Mouse (Mus musculus): Measurements from ENCODE around the gene Gstt1. TPM values are rescaled to one million over a fixed set of nuclear protein-coding genes. Genes with fewer than 3 reads are reported as not detected.

The Gstt1 gene
- polyA plus RNA-seq, 1 experiment from 2014 or later, result 19.7 TPM

DNA sequence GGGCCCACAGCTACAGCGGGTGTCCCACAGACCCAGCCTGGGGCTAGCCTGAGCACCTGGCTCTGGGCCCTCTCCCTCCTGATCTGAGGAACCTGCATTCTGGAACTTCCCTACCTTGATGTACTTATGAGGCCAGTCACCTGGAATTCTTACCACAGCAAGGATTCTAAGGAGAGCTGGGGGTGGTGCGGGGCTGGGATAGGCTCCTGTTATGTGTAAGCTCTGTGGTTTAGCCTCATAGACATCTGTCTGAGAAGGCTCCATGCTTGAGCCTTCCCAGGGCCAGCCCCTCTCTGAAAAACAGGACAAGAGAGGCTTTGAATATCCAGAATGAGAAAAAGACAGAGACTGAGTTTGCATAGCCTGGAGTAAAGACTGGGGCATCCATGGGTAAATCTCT lies 24.1 kb upstream of the Gstt1 start, which contains the start of gene Gstt4:
TSS of gene Gstt4 (minus strand) at position 101 of the 400 bp plus-strand sequence.
- Histone ChIP-seq H3K4me1 (ENCODE audit: insufficient read depth, low read length) (no peaks in the 10 kb centered on the region), H3K4me3 (ENCODE audit: low read length) (no peak within 1 kb of the TSS), H3K9me3 (ENCODE audit: low read length) (no peaks in the 10 kb centered on the region), H3K9ac (replicated peaks; ENCODE audit: low read length) (no peak within 1 kb of the TSS), H3K36me3 (ENCODE audit: insufficient read depth, low read length) (no peaks in the 10 kb centered on the region), H3K27me3 (ENCODE audit: insufficient read depth, low read length) (no peaks in the 10 kb centered on the region), H3K27ac (ENCODE audit: low read length) (no peak within 1 kb of the TSS), H3K4me2 (replicated peaks; ENCODE audit: low read depth, low read length) (no peak within 1 kb of the TSS)
- 89% methylated on average over 2 of the region's 2 CpGs for WGBS
- no peak for ATAC-seq (ENCODE audit: low FRiP score, low TSS enrichment)

DNA sequence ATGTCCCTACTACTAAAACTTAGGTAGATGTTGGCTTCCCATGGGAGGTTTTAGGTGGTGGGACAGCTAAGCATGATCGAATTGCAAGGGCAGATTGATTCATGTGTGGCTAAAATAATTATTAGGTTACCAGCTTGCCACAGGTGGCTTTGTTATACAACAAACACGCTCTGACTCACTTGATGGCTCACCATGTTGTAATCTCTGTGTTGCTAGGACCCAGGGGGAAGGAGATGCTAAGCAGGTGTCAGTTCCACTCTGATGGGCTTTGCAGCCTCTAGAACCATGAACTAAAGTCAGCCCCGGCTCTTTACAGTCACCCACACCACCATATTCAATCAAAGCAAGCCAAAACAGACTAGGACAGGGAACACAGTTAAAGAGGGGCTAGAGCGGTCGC lies 21.5 kb upstream of the Gstt1 start:
- Histone ChIP-seq H3K27ac (ENCODE audit: low read length) (no peak overlapping the region), H3K4me3 (ENCODE audit: low read length) (no peak overlapping the region), H3K4me2 (replicated peaks; ENCODE audit: low read depth, low read length) (no peak overlapping the region), H3K4me1 (ENCODE audit: insufficient read depth, low read length) (no peaks in the 10 kb centered on the region), H3K9ac (replicated peaks; ENCODE audit: low read length) (no peak overlapping the region), H3K36me3 (ENCODE audit: insufficient read depth, low read length) (no peaks in the 10 kb centered on the region), H3K9me3 (ENCODE audit: low read length) (no peaks in the 10 kb centered on the region), H3K27me3 (ENCODE audit: insufficient read depth, low read length) (no peaks in the 10 kb centered on the region)
- ATAC-seq (ENCODE audit: low FRiP score, low TSS enrichment), result no peak
- WGBS, result 76% methylated on average over 5 of the region's 5 CpGs

DNA sequence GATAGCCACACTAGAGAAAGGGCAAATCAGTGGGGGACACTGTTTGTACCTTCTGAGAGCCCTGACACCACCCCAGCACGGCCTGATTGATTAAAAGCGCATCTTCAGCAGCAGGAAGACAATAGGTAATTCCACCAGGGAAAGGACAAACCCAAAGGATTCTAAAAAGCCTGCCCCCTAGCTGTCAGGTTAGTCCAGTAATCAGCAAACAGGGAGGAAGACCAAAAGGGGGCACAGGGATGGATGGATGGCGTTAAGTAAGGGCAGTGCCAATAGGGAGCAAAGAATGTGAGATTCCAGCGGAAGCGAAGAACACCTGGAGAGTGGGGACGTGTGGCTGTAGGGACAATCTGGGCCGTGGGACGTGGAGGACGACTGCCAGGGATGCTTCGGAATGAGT lies 20.3 kb upstream of the Gstt1 start:
- no peaks in the 10 kb centered on the region for H3K9me3 ChIP-seq (ENCODE audit: low read length)
- no peaks in the 10 kb centered on the region for H3K27me3 ChIP-seq (ENCODE audit: insufficient read depth, low read length)
- H3K27ac ChIP-seq (ENCODE audit: low read length), result no peak overlapping the region
- no peak for ATAC-seq (ENCODE audit: low FRiP score, low TSS enrichment)
- H3K4me2 ChIP-seq (replicated peaks; ENCODE audit: low read depth, low read length), result no peak overlapping the region
- no peak overlapping the region for H3K4me3 ChIP-seq (ENCODE audit: low read length)
- 62% methylated on average over 10 of the region's 10 CpGs for WGBS
- H3K4me1 ChIP-seq (ENCODE audit: insufficient read depth, low read length), result no peaks in the 10 kb centered on the region
- H3K36me3 ChIP-seq (ENCODE audit: insufficient read depth, low read length), result no peaks in the 10 kb centered on the region
- H3K9ac ChIP-seq (replicated peaks; ENCODE audit: low read length), result no peak overlapping the region

- no peak overlapping the region for H3K27ac ChIP-seq (ENCODE audit: low read length)
- no peaks in the 10 kb centered on the region for H3K4me1 ChIP-seq (ENCODE audit: insufficient read depth, low read length)
- no peak overlapping the region for H3K4me3 ChIP-seq (ENCODE audit: low read length)
- H3K9ac ChIP-seq (replicated peaks; ENCODE audit: low read length), result no peak overlapping the region
- H3K9me3 ChIP-seq (ENCODE audit: low read length), result no peaks in the 10 kb centered on the region
- no peaks in the 10 kb centered on the region; the same call in 1 of the 2 replicates for H3K27me3 ChIP-seq (ENCODE audit: insufficient read depth, low read length)
- no peak for ATAC-seq (ENCODE audit: low FRiP score, low TSS enrichment)
- H3K4me2 ChIP-seq (replicated peaks; ENCODE audit: low read depth, low read length), result no peak overlapping the region
- WGBS, result 77% methylated on average over 2 of the region's 2 CpGs
- H3K36me3 ChIP-seq (ENCODE audit: insufficient read depth, low read length), result no peaks in the 10 kb centered on the region
These were observed 5.8 kb upstream of the Gstt1 start for GRCm38 (mm10) chr10:75804217-75804616.

- Histone ChIP-seq H3K36me3 (ENCODE audit: insufficient read depth, low read length) (no peaks in the 10 kb centered on the region), H3K9me3 (ENCODE audit: low read length) (no peaks in the 10 kb centered on the region), H3K9ac (replicated peaks; ENCODE audit: low read length) (peak overlapping the region; percentile 69), H3K4me1 (ENCODE audit: insufficient read depth, low read length) (peaks cover 25% of the 10 kb centered on the region), H3K4me2 (replicated peaks; ENCODE audit: low read depth, low read length) (peak overlapping the region; percentile 91), H3K27ac (ENCODE audit: low read length) (peak overlapping the region; percentile 61; the same call in 1 of the 2 replicates), H3K27me3 (ENCODE audit: insufficient read depth, low read length) (no peaks in the 10 kb centered on the region; the same call in 1 of the 2 replicates), H3K4me3 (ENCODE audit: low read length) (peak overlapping the region; percentile 53)
- ATAC-seq (ENCODE audit: low FRiP score, low TSS enrichment), result peak; percentile 59
- 3% methylated on average over 12 of the region's 12 CpGs for WGBS
These were observed 687 bp downstream of the Gstt1 start for GRCm38 (mm10) chr10:75797619-75798175.

GRCm38 (mm10) chr10:75796731-75797516 lies 1.5 kb downstream of the Gstt1 start:
- WGBS, result 50% methylated on average over 11 of the region's 11 CpGs
- no peak overlapping the region for H3K27ac ChIP-seq (ENCODE audit: low read length)
- ATAC-seq (ENCODE audit: low FRiP score, low TSS enrichment), result 0 out of 2 replicates have a peak, but pooled peaks have one; percentile 2
- H3K9ac ChIP-seq (replicated peaks; ENCODE audit: low read length), result peak overlapping the region; percentile 69; the same call in 1 of the 2 replicates
- H3K4me2 ChIP-seq (replicated peaks; ENCODE audit: low read depth, low read length), result peak overlapping the region; percentile 91
- peaks cover 25% of the 10 kb centered on the region for H3K4me1 ChIP-seq (ENCODE audit: insufficient read depth, low read length)
- H3K36me3 ChIP-seq (ENCODE audit: insufficient read depth, low read length), result no peaks in the 10 kb centered on the region
- no peaks in the 10 kb centered on the region for H3K9me3 ChIP-seq (ENCODE audit: low read length)
- no peaks in the 10 kb centered on the region; the same call in 1 of the 2 replicates for H3K27me3 ChIP-seq (ENCODE audit: insufficient read depth, low read length)
- peak overlapping the region; percentile 53 for H3K4me3 ChIP-seq (ENCODE audit: low read length)

DNA sequence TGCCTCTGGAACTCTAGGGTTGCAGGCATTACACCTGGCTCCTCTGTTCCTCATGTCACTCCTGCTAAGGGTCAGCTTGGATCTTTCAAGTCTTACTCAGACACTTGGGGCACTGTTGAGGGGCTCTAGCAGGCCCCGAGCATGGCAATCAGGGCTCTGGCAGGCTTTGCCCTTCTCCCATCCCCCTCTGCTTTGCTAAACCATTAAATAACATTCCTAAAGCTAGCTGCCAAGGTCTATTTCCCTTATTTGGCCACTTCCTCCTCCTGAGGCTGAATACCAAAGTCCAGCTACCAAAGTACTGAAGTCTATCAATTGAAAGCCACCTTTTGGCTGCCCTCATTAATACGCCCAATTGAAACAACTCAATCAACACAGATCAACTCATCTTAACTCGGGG lies 3.5 kb downstream of the Gstt1 start:
- Histone ChIP-seq H3K27ac (ENCODE audit: low read length) (peak overlapping the region; percentile 68), H3K4me1 (ENCODE audit: insufficient read depth, low read length) (peaks cover 25% of the 10 kb centered on the region), H3K9ac (replicated peaks; ENCODE audit: low read length) (no peak overlapping the region; the same call in 1 of the 2 replicates), H3K4me3 (ENCODE audit: low read length) (no peak overlapping the region), H3K9me3 (ENCODE audit: low read length) (no peaks in the 10 kb centered on the region), H3K36me3 (ENCODE audit: insufficient read depth, low read length) (no peaks in the 10 kb centered on the region), H3K27me3 (ENCODE audit: insufficient read depth, low read length) (no peaks in the 10 kb centered on the region), H3K4me2 (replicated peaks; ENCODE audit: low read depth, low read length) (no peak overlapping the region)
- ATAC-seq (ENCODE audit: low FRiP score, low TSS enrichment), result peak; percentile 58; the same call in 1 of the 2 replicates
- WGBS, result 26% methylated on average over 3 of the region's 3 CpGs

DNA sequence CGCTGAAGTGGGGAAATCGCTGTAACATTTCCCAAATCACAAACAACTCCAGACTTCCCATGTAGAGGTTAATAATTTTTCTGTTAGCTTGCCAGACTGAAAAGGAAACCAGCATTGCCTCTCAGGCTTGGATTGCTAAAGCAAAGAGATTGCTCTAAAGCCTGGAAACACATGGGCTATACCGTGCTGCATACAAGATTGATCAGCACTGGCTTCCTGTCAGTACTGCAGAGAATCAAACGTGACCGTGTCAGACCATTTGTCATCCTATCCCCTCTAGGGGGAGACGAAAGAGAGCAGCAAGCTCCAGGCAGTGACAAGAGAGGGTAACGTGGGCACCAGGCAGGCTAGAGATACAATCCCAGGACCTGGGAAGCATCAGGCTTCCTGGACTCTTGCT lies 7.6 kb downstream of the Gstt1 start:
- no peak overlapping the region for H3K4me2 ChIP-seq (replicated peaks; ENCODE audit: low read depth, low read length)
- H3K4me1 ChIP-seq (ENCODE audit: insufficient read depth, low read length), result peaks cover 12% of the 10 kb centered on the region
- no peaks in the 10 kb centered on the region for H3K36me3 ChIP-seq (ENCODE audit: insufficient read depth, low read length)
- H3K4me3 ChIP-seq (ENCODE audit: low read length), result no peak overlapping the region
- H3K9me3 ChIP-seq (ENCODE audit: low read length), result no peaks in the 10 kb centered on the region
- H3K27ac ChIP-seq (ENCODE audit: low read length), result no peak overlapping the region
- WGBS, result 18% methylated on average over 7 of the region's 7 CpGs
- ATAC-seq (ENCODE audit: low FRiP score, low TSS enrichment), result no peak
- no peaks in the 10 kb centered on the region for H3K27me3 ChIP-seq (ENCODE audit: insufficient read depth, low read length)
- H3K9ac ChIP-seq (replicated peaks; ENCODE audit: low read length), result no peak overlapping the region

- no peaks in the 10 kb centered on the region for H3K36me3 ChIP-seq (ENCODE audit: insufficient read depth, low read length)
- peak; percentile 15; the same call in 1 of the 2 replicates for ATAC-seq (ENCODE audit: low FRiP score, low TSS enrichment)
- no peaks in the 10 kb centered on the region for H3K9me3 ChIP-seq (ENCODE audit: low read length)
- no peak overlapping the region for H3K27ac ChIP-seq (ENCODE audit: low read length)
- H3K4me2 ChIP-seq (replicated peaks; ENCODE audit: low read depth, low read length), result no peak overlapping the region
- no peaks in the 10 kb centered on the region for H3K27me3 ChIP-seq (ENCODE audit: insufficient read depth, low read length)
- WGBS, result 69% methylated on average over 5 of the region's 5 CpGs
- H3K4me3 ChIP-seq (ENCODE audit: low read length), result no peak overlapping the region
- H3K4me1 ChIP-seq (ENCODE audit: insufficient read depth, low read length), result peaks cover 5% of the 10 kb centered on the region
- H3K9ac ChIP-seq (replicated peaks; ENCODE audit: low read length), result no peak overlapping the region
These were observed 8.5 kb downstream of the Gstt1 start for GRCm38 (mm10) chr10:75789841-75790240.
